Mouse (Mus musculus) intestine, embryonic 16.5 days (tissue): Measurements from ENCODE around the gene Ppm1b. TPM values are rescaled to one million over a fixed set of nuclear protein-coding genes. Genes with fewer than 3 reads are reported as not detected.

Experiments used
- ATAC-seq: fragments of 200-750 bp; cut with Nextera tagmentation; 2 replicates; pipeline ENCODE4 v1.8.0; 2017; ENCODE audit warnings: moderate TSS enrichment, moderate library complexity
- H3K27ac ChIP-seq: fragments of 300-500 bp; sonication (generic); 2 replicates; pipeline ENCODE4 v1.5.1; 2014; ENCODE audit warnings: mild to moderate bottlenecking, low read length
- H3K27me3 ChIP-seq: fragments of 300-500 bp; sonication (generic); replicated peaks from 2 replicates; pipeline ENCODE4 v1.6.1; 2014; ENCODE audit warnings: low read length, control low read depth, mixed read lengths; ENCODE audit not compliant: control insufficient read depth, insufficient read depth
- H3K36me3 ChIP-seq: fragments of 300-500 bp; sonication (generic); 2 replicates; pipeline ENCODE4 v1.6.1; 2014; ENCODE audit warnings: low read length, control low read depth; ENCODE audit not compliant: control insufficient read depth, insufficient read depth
- H3K4me1 ChIP-seq: fragments of 300-500 bp; sonication (generic); 2 replicates; pipeline ENCODE4 v1.6.1; 2014; ENCODE audit warnings: low read length, control low read depth, mixed read lengths; ENCODE audit not compliant: control insufficient read depth, insufficient read depth
- H3K4me2 ChIP-seq: fragments of 300-500 bp; sonication (generic); 2 replicates; pipeline ENCODE4 v1.6.1; 2014; ENCODE audit warnings: low read depth, low read length, control low read depth
- H3K4me3 ChIP-seq: fragments of 300-500 bp; sonication (generic); 2 replicates; pipeline ENCODE4 v1.5.1; 2014; ENCODE audit warnings: mild to moderate bottlenecking, low read length
- H3K9ac ChIP-seq: fragments of 300-500 bp; sonication (generic); 2 replicates; pipeline ENCODE4 v1.6.1; 2014; ENCODE audit warnings: low read depth, low read length
- H3K9me3 ChIP-seq: fragments of 300-500 bp; sonication (generic); 2 replicates; pipeline ENCODE4 v1.6.1; 2016; ENCODE audit warnings: low read length, control low read depth; ENCODE audit not compliant: control insufficient read depth
- WGBS: fragments of 180-500 bp; shearing (Covaris S2); extraction: QIAGEN DNeasy Blood & Tissue Kit; methylation state at CpG from one replicate; pipeline ENCODE4 v1.1.7; 2014; 5-methylcytosine and 5-hydroxymethylcytosine counted together
- polyA plus RNA-seq: library from polyadenylated mRNA; unstranded; fragments of >200 nt; fragmentation: Nextera tagmentation; extraction: Ambion mirVana; gene quantifications from 2 replicates; pipeline ENCODE4 v1.2.1, GENCODE M21; 2015

Ppm1b gene
- polyA plus RNA-seq, 1 experiment from 2014 or later, result 70.4 TPM

DNA sequence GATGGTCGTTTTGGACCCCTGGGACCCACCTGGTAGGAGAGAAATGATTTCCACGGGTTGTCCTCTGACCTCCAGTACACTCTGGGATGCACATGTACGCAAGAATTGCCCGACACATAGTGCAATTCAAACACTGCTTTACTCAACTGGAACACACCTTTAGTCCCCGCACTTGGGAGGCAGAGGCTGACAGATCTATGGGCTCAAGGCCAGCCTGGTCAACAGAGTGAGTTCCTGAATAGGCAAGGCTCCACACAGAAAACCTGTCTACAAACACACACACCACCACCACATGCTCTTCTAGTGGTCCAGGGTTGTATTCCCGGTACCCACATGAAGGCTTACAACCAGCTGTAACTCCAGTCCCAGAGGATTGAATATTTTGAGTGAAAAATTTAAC lies 68.6 kb downstream of the Ppm1b start:
- Histone ChIP-seq H3K27me3 (no peaks in the 10 kb centered on the region), H3K4me1 (0 out of 2 replicates have a peak, but pooled peaks cover 5% of the 10 kb centered on the region), H3K9me3 (no peaks in the 10 kb centered on the region), H3K27ac (no peak overlapping the region), H3K36me3 (no peaks in the 10 kb centered on the region), H3K9ac (no peak overlapping the region), H3K4me2 (no peak overlapping the region), H3K4me3 (no peak overlapping the region)
- ATAC-seq, result no peak
- WGBS, result 85% methylated on average over 6 of the region's 6 CpGs

- 0 out of 2 replicates have a peak, but pooled peaks cover 9% of the 10 kb centered on the region for H3K4me1 ChIP-seq
- no peak overlapping the region for H3K4me3 ChIP-seq
- H3K9ac ChIP-seq, result no peak overlapping the region
- H3K9me3 ChIP-seq, result no peaks in the 10 kb centered on the region
- no peak overlapping the region for H3K4me2 ChIP-seq
- H3K27me3 ChIP-seq, result no peaks in the 10 kb centered on the region
- WGBS, result 79% methylated on average over 6 of the region's 6 CpGs
- ATAC-seq, result no peak
- peak overlapping the region; percentile 53; the same call in 1 of the 2 replicates for H3K27ac ChIP-seq
- H3K36me3 ChIP-seq, result no peaks in the 10 kb centered on the region
Measured at GRCm38 (mm10) chr17:85026436-85026835, 69.9 kb downstream of the Ppm1b start.

DNA sequence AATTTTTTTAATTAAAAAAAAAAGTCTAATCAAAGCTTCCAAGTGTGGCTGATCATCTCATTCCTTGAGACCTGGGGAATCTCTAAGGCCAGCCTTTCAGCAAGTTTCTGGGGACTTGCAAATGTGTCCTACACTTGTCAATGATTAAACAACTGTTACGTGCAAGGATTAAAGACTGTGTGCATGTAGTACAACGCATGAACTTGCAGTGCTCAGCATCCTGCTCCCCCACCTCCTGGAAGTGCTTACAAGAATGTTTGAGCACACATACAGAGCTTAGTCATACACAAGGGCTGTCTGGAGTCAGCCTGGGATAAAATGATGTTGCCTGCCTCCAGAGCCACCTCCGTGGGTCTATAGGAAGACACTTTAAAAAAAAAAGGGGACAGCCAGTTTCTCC lies 70.7 kb downstream of the Ppm1b start:
- ATAC-seq, result peak; percentile 78
- Histone ChIP-seq H3K4me1 (0 out of 2 replicates have a peak, but pooled peaks cover 9% of the 10 kb centered on the region), H3K4me3 (no peak overlapping the region), H3K27me3 (no peaks in the 10 kb centered on the region), H3K9me3 (no peaks in the 10 kb centered on the region), H3K4me2 (no peak overlapping the region), H3K36me3 (no peaks in the 10 kb centered on the region), H3K9ac (no peak overlapping the region), H3K27ac (peak overlapping the region; percentile 53)
- 55% methylated on average over 3 of the region's 3 CpGs for WGBS

DNA sequence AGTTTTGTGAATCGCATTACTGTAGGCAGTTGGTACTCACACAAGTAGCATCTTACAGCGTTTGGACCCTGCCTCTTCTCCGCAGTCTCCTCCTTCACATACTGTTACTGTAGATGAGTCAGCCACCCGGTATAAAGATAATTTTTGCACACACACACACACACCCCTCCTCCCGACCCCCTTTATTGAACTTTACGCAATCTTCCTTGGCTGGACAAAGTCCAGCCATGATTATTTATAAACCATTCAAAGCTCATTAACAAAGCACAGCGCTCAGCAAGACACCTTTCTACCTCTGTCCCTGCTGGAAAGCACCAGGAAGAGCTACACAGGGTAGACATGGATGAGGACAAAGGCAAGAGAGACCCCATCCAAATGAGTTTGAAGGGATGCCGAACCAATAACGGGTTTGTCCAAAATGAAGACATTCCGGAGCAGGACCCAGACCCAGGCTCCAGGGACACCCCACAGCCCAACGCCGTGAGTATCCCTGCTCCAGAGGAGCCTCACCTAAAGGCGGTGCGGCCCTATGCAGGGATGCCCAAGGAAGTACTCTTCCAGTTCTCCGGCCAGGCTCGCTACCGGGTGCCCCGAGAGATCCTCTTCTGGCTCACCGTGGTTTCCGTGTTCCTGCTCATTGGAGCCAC lies 71.7 kb downstream of the Ppm1b start, which contains the start of gene Slc3a1:
Gene Slc3a1, plus strand, starts transcription at position 284 of the 647 bp plus-strand sequence.
- peak within 1 kb of the TSS; percentile 58 for H3K9ac ChIP-seq
- peak within 1 kb of the TSS; percentile 35 for H3K4me3 ChIP-seq
- no peaks in the 10 kb centered on the region for H3K9me3 ChIP-seq
- H3K36me3 ChIP-seq, result no peaks in the 10 kb centered on the region
- H3K27me3 ChIP-seq, result no peaks in the 10 kb centered on the region
- peak within 1 kb of the TSS; percentile 78 for H3K27ac ChIP-seq
- peak within 1 kb of the TSS; percentile 32 for H3K4me2 ChIP-seq
- H3K4me1 ChIP-seq, result peaks cover 12% of the 10 kb centered on the region; the same call in 1 of the 2 replicates
- 79% methylated on average over 20 of the region's 20 CpGs for whole genome bisulfite sequencing
- peak; percentile 78 for ATAC-seq

- Histone ChIP-seq H3K36me3 (no peaks in the 10 kb centered on the region), H3K4me1 (peaks cover 11% of the 10 kb centered on the region; the same call in 1 of the 2 replicates), H3K4me3 (peak overlapping the region; percentile 35), H3K4me2 (peak overlapping the region; percentile 32), H3K27ac (peak overlapping the region; percentile 78), H3K9me3 (no peaks in the 10 kb centered on the region), H3K9ac (peak overlapping the region; percentile 58), H3K27me3 (no peaks in the 10 kb centered on the region)
- 88% methylated on average over 10 of the region's 10 CpGs for whole genome bisulfite sequencing
- no peak for ATAC-seq
Measured at GRCm38 (mm10) chr17:85028797-85029196, 72.3 kb downstream of the Ppm1b start.

DNA sequence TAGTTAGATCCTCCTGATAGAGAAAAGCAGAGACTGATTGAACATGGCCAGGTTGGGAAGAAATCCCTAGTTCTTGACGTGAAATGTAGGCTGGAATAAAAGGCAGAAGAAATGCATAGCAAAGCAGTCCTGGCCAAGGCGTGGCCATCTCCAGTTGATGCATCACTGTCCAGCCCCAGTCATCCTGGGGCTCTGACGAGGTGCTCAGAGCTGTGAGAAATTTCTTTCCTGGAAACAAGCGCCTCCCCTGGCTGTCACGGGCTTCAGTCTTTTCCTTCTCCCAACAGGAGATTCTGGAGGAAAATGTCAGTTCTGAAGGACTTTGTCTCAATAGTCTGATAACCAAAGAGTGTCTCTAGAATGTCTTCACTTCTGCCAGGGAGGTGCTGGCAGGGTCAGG lies 74.1 kb downstream of the Ppm1b start:
- no peaks in the 10 kb centered on the region for H3K9me3 ChIP-seq
- WGBS, result 71% methylated on average over 5 of the region's 5 CpGs
- peaks cover 6% of the 10 kb centered on the region; the same call in 1 of the 2 replicates for H3K4me1 ChIP-seq
- no peaks in the 10 kb centered on the region for H3K27me3 ChIP-seq
- no peak overlapping the region for H3K27ac ChIP-seq
- peak overlapping the region; percentile 34 for H3K4me2 ChIP-seq
- peak overlapping the region; percentile 35; the same call in 1 of the 2 replicates for H3K4me3 ChIP-seq
- H3K9ac ChIP-seq, result peak overlapping the region; percentile 31; the same call in 1 of the 2 replicates
- no peak for ATAC-seq
- H3K36me3 ChIP-seq, result no peaks in the 10 kb centered on the region

- H3K36me3 ChIP-seq, result no peaks in the 10 kb centered on the region
- no peak overlapping the region for H3K9ac ChIP-seq
- no peaks in the 10 kb centered on the region for H3K27me3 ChIP-seq
- H3K4me2 ChIP-seq, result no peak overlapping the region
- peaks cover 6% of the 10 kb centered on the region; the same call in 1 of the 2 replicates for H3K4me1 ChIP-seq
- H3K4me3 ChIP-seq, result no peak overlapping the region
- WGBS, result 82% methylated on average over 3 of the region's 3 CpGs
- 0 out of 2 replicates have a peak overlapping the region, but pooled peaks have one; percentile 46 for H3K27ac ChIP-seq
- peak; percentile 76 for ATAC-seq
- H3K9me3 ChIP-seq, result no peaks in the 10 kb centered on the region
Measured at GRCm38 (mm10) chr17:85033087-85033486, 76.5 kb downstream of the Ppm1b start.

GRCm38 (mm10) chr17:85034068-85034467 lies 77.5 kb downstream of the Ppm1b start:
- H3K4me2 ChIP-seq, result no peak overlapping the region
- no peak overlapping the region for H3K9ac ChIP-seq
- H3K27me3 ChIP-seq, result no peaks in the 10 kb centered on the region
- no peak overlapping the region for H3K27ac ChIP-seq
- ATAC-seq, result no peak
- H3K4me1 ChIP-seq, result peaks cover 6% of the 10 kb centered on the region; the same call in 1 of the 2 replicates
- H3K9me3 ChIP-seq, result no peaks in the 10 kb centered on the region
- no peaks in the 10 kb centered on the region for H3K36me3 ChIP-seq
- WGBS, result 56% methylated on average over 11 of the region's 11 CpGs
- H3K4me3 ChIP-seq, result no peak overlapping the region

DNA sequence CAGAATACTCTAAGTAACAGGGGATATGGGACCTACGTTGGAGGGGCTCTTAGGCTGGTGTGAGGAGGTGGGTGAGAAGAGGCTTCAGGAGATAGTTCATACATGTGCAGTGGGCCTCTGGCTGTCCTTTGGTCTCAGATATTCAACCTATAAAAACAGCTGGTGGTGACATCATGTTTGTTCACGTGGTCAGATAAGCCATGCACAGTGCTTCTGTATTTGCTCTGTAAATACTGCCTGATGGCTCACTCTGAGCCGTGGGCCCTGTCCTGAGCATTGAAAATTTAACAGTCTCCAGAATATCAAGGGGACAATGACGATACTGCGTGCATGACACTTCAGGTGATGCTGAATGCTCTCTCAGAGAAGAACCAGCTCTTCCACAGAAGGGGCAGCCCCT lies 81.3 kb downstream of the Ppm1b start:
- Histone ChIP-seq H3K4me3 (no peak overlapping the region), H3K27ac (no peak overlapping the region), H3K9ac (no peak overlapping the region), H3K4me1 (peaks cover 13% of the 10 kb centered on the region), H3K27me3 (no peaks in the 10 kb centered on the region), H3K36me3 (no peaks in the 10 kb centered on the region), H3K4me2 (no peak overlapping the region), H3K9me3 (no peaks in the 10 kb centered on the region)
- ATAC-seq, result no peak
- 58% methylated on average over 5 of the region's 5 CpGs for WGBS
